Mouse (Mus musculus) kidney, adult 2 months (tissue): ENCODE measurements around the gene Adar. TPM values are rescaled to one million over a fixed set of nuclear protein-coding genes. Genes with fewer than 3 reads are reported as not detected.

Source experiments
- DNase-seq: peaks from one replicate; pipeline ENCODE4 v3.0.0; 2021
- H3K27ac ChIP-seq: fragments of 200-500 bp; 2 replicates; pipeline ENCODE4 v1.5.1; 2012; ENCODE audit warnings: low read depth, low read length, control low read depth, inconsistent platforms; ENCODE audit not compliant: insufficient read depth
- H3K27me3 ChIP-seq: fragments of 200-500 bp; replicated peaks from 2 replicates; pipeline ENCODE4 v1.6.1; 2012; ENCODE audit warnings: mild to moderate bottlenecking, moderate library complexity, low read length, inconsistent platforms; ENCODE audit not compliant: control insufficient read depth, insufficient read depth
- H3K36me3 ChIP-seq: fragments of 200-500 bp; 2 replicates; pipeline ENCODE4 v1.6.1; 2012; ENCODE audit warnings: mild to moderate bottlenecking, moderate library complexity, low read length, inconsistent platforms; ENCODE audit not compliant: control insufficient read depth, insufficient read depth
- H3K4me1 ChIP-seq: fragments of 200-500 bp; 2 replicates; pipeline ENCODE4 v1.6.1; 2011; ENCODE audit warnings: low read length; ENCODE audit not compliant: control insufficient read depth, insufficient read depth
- H3K4me3 ChIP-seq: fragments of 200-500 bp; 2 replicates; pipeline ENCODE4 v1.5.1; 2011; ENCODE audit warnings: mild to moderate bottlenecking, low read depth, low read length, control low read depth; ENCODE audit not compliant: insufficient read depth
- CTCF ChIP-seq: fragments of 200-500 bp; conservative IDR thresholded peaks from 2 replicates; pipeline ENCODE4 v1.5.1; 2011; ENCODE audit warnings: low read depth, mild to moderate bottlenecking, control low read depth, low read length, moderate library complexity, mixed read lengths; ENCODE audit not compliant: insufficient read depth, insufficient read length
- POLR2A ChIP-seq: fragments of 200-500 bp; IDR thresholded peaks from one replicate; pipeline ENCODE4 v1.6.1; 2011; ENCODE audit warnings: low read depth, low read length, control low read depth
- WGBS: fragments of 180-500 bp; shearing (Covaris S2); methylation state at CpG from one replicate; pipeline ENCODE4 v1.1.7; 2018; 5-methylcytosine and 5-hydroxymethylcytosine counted together
- polyA plus RNA-seq: library from polyadenylated mRNA; depleted of rRNA; stranded (reverse); fragments of >200 nt; gene quantifications from 2 replicates; pipeline ENCODE4 v1.2.3, GENCODE M21; 2012

Adar gene
- polyA plus RNA-seq, 1 experiment, result 22.0 TPM

DNA sequence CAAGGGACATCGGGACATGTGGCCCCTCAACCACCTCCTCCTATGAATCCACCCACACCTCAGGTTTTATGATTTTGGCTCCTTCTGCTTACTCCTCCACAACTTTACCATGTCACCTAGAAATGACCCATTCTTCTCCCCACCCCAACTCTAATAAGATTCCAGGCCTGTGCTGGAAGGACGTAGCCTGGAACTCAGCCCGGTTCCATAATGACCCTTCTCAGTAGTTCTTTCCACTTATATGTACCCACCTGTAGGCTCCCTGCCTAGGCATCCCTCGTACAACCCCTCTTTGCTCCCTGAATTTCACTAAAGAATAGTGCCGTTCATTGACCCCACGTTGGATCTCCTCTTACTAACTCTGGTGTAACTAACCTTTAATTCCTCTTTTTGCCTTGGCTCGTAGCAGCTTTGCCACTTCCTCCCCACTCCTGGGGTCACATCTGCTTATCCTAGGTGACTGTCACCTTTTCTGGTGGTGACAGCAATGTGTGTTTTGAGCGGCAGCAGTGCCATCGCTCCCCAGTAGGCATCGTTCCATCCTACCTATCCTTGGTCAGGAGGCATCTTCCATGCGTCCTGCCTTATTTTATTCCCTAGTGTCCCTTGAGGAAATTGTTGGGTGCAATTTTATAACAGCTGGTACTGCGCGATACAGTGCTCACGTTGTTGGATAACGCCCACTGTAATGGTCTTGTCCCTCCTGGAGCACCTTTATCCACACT, 59.6 kb downstream of the Adar start:
- Histone ChIP-seq H3K4me3 (peak overlapping the region; percentile 55), H3K4me1 (peaks cover 14% of the 10 kb centered on the region; the same call in 1 of the 2 replicates), H3K36me3 (peaks cover 4% of the 10 kb centered on the region; the same call in 1 of the 2 replicates), H3K27ac (peak overlapping the region; percentile 29), H3K27me3 (no peaks in the 10 kb centered on the region)
- 26% methylated on average over 15 of the region's 15 CpGs for WGBS
- TF ChIP-seq CTCF, result no peak
- no peak for TF ChIP-seq POLR2A
- no peak for DNase-seq

DNA sequence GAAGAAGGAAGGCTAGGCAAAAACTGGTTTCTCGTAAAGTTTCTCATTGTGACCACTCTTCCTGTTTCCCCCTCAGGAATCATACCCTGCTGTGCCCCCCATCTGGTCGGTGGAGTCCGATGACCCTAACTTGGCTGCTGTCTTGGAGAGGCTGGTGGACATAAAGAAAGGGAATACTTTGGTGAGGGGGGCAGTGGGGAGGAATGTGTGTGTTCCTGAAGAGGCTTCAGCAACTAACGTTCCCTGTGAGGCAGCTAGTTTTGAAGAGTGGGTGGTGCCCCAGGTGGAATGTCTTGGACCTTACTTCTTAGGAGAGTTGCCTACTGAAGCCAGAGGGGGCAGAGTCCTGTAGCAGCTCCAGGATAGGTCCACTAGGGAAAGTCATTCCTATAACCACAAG, 61.2 kb downstream of the Adar start:
- Histone ChIP-seq H3K4me3 (no peak overlapping the region), H3K27me3 (no peaks in the 10 kb centered on the region), H3K27ac (no peak overlapping the region), H3K36me3 (peaks cover 8% of the 10 kb centered on the region), H3K4me1 (peaks cover 14% of the 10 kb centered on the region; the same call in 1 of the 2 replicates)
- 69% methylated on average over 4 of the region's 4 CpGs for WGBS
- DNase-seq, result no peak
- TF ChIP-seq CTCF (no peak), POLR2A (no peak)

DNA sequence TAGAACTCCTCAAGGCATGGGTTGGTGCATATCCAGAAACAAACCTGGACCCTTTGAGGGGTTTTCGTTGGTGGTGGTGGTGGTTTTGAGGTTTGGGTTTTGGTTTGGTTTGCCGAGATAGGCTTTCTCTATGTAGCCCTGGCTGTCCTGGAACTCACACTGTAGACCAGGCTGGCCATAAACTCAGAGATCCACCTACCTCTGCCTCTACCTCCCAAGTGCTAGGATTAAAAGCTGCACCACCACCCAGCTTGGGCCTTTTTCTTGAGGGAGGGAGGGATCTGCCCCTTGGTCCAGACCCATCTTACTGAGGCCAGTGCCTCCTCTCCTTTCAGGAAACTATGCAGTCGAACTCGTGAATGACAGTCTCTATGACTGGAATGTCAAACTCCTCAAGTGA, 65.3 kb downstream of the Adar start:
- peaks cover 8% of the 10 kb centered on the region; the same call in 1 of the 2 replicates for H3K4me1 ChIP-seq
- no peak overlapping the region for H3K27ac ChIP-seq
- H3K27me3 ChIP-seq, result no peaks in the 10 kb centered on the region
- TF ChIP-seq CTCF (no peak), POLR2A (no peak)
- 85% methylated on average over 4 of the region's 4 CpGs for WGBS
- peaks cover 8% of the 10 kb centered on the region for H3K36me3 ChIP-seq
- no peak for DNase-seq
- H3K4me3 ChIP-seq, result no peak overlapping the region

DNA sequence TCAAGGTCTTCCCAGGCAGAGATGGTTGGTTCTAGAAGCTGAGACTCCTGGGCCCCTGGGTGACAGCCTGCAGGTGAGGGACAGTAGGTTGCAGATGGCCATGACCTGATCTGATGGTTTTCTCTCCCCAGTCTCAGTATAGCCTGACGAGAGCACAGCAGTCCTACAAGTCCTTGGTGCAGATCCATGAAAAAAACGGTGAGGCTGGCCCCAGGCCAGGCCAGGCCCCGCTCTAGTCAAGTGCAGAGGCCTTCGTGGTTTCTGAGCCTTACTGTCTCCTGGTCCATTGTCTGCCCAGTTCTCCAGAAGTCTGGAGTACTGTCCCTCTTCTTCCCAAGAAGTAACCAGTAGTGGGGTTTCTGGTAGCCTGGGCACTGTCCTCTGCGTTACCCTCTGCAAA, 66.8 kb downstream of the Adar start:
- 70% methylated on average over 5 of the region's 5 CpGs for WGBS
- no peak for DNase-seq
- 0 out of 2 replicates have a peak, but pooled peaks cover 4% of the 10 kb centered on the region for H3K4me1 ChIP-seq
- peaks cover 8% of the 10 kb centered on the region for H3K36me3 ChIP-seq
- H3K27ac ChIP-seq, result no peak overlapping the region
- no peak overlapping the region for H3K4me3 ChIP-seq
- TF ChIP-seq CTCF, result no peak
- no peak for TF ChIP-seq POLR2A
- H3K27me3 ChIP-seq, result no peaks in the 10 kb centered on the region

DNA sequence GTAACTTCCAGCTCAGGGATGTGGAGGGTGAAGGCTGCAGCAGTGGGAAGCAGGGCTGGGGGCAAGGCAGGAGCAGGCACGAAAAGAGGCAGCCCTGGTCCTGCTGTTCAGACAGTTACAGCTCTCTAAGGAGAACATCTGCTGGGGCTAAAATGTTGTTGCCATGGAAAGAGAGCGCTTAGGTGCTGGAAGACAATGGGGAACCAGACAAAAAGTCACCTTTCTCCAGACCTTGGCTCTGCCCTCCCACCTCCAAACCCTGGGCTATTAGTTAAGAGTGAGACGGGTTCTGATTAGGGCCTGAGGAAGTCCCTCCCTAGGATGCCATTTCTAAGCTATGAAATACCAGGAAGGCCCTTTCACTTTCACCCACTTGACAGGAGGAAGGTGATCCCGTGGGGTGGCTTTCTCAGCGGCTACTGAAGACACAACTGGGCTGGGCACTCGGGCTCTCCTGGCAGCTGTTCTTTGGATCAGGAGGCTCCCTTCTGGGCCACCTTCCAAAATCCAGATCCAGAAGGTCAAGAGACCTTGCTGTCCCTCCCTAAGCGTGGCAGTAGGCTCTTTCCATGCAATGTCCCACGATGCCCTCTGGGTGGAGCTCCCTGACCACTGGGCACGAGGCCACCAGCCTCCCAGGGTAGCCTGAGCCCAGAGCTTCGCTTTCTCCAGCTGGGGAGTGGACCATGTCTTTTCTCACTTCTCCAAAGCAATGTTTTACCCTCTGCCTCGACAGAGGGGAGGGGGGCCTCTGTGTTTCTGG, 70.3 kb downstream of the Adar start:
- H3K27me3 ChIP-seq, result no peaks in the 10 kb centered on the region
- TF ChIP-seq POLR2A (no peak), CTCF (peak; percentile 93)
- DNase-seq, result peak; percentile 94
- H3K36me3 ChIP-seq, result peaks cover 3% of the 10 kb centered on the region; the same call in 1 of the 2 replicates
- 0 out of 2 replicates have a peak, but pooled peaks cover 4% of the 10 kb centered on the region for H3K4me1 ChIP-seq
- H3K27ac ChIP-seq, result no peak overlapping the region
- WGBS, result 10% methylated on average over 11 of the region's 11 CpGs
- H3K4me3 ChIP-seq, result no peak overlapping the region

DNA sequence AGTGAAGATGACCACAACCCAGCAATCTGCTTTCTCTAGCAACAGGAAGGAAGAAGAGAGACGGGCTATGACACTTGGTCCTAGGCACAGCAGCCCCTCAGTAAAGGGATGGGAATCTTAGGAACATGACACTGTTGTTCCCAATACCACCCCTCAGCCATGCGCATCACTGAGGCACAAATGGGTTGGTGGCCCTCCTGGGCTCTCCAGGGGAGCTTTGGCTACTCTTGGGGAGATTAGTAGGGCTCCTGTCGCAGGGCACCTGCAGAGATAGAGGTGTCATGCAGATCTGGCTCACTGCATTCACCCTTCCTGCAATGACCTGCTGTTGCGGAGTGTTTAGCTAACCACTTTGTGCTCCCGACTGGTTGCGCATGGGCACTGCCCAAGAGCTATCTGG, 71.5 kb downstream of the Adar start:
- Histone ChIP-seq H3K4me3 (no peak overlapping the region), H3K36me3 (no peaks in the 10 kb centered on the region), H3K27me3 (no peaks in the 10 kb centered on the region), H3K27ac (no peak overlapping the region), H3K4me1 (0 out of 2 replicates have a peak, but pooled peaks cover 4% of the 10 kb centered on the region)
- DNase-seq, result no peak
- no peak for TF ChIP-seq POLR2A
- WGBS, result 89% methylated on average over 6 of the region's 6 CpGs

DNA sequence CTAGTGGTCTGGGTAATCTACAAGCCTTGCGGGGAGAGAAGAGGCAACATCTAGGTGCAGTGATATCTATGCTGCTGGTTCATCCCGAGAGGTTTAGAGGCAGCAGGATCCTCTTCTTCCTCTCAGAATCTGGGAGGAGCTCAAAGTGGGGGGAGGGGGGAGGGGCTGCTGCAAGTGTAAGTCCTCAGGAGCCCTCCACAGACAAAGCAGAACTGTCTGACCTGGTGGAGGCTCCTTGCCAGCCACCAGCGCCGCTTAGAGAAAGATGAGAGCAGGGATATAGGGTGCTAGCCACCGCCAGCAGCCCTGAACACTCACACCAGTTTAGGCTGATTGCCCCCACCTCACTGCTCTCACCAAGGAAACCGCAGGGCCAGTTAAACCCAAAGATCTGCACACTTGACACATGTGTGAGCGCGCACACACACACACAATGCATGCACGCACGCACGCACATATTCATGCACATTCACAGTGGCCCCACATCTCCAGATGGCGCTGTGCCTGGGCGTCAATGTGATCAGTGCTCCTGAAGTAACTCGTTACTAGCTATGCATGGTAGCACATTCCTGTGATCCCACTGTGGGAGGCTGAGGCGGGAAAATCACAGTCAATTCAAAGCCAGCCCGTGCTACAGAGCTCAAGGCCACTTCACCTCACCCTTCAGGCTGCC, 74.0 kb downstream of the Adar start:
- TF ChIP-seq CTCF (no peak), POLR2A (no peak)
- H3K27me3 ChIP-seq, result no peaks in the 10 kb centered on the region
- 0 out of 2 replicates have a peak, but pooled peaks cover 4% of the 10 kb centered on the region for H3K4me1 ChIP-seq
- H3K4me3 ChIP-seq, result no peak overlapping the region
- H3K36me3 ChIP-seq, result no peaks in the 10 kb centered on the region
- WGBS, result 80% methylated on average over 16 of the region's 16 CpGs
- no peak for DNase-seq
- no peak overlapping the region for H3K27ac ChIP-seq
